Mouse (Mus musculus) heart, postnatal 14 days (tissue): ENCODE data around the gene Mcrip2. TPM values are rescaled to one million over a fixed set of nuclear protein-coding genes. Genes with fewer than 3 reads are reported as not detected.
"Not testable (repeated sequence)": the region's sequence is repeated elsewhere in the genome, so short reads cannot be mapped to it uniquely, and the experiment has no call there.

Source experiments
- DNase-seq, 2 experiments: peaks; one replicate each; pipeline ENCODE4 v3.0.0; 2021 to 2022
- intact Hi-C: fragments of 180-260 bp; cut with DNase I; formaldehyde crosslinking; loops from one replicate; pipeline ENCODE4 v1.15.1; 2025
- total RNA-seq, 2 experiments: library from RNA; stranded (reverse); gene quantifications; 2 replicates each; pipeline ENCODE4 v1.2.3; 2021

Mcrip2 gene
- total RNA-seq, 2 experiments from 2014 or later: 226 to 230 TPM

GRCm38 (mm10) chr17:25882306-25882705, 13.7 kb upstream of the Mcrip2 start:
- intact Hi-C loops: no loop called here
- DNase-seq: no peak

- DNase-seq: no peak
- intact Hi-C loops: no loop called here
Measured at GRCm38 (mm10) chr17:25881691-25882090, 13.1 kb upstream of the Mcrip2 start.

- no peak for DNase-seq
- intact Hi-C loops: no loop called here
Measured at GRCm38 (mm10) chr17:25880913-25881641, 12.5 kb upstream of the Mcrip2 start.

GRCm38 (mm10) chr17:25880196-25880910, 11.8 kb upstream of the Mcrip2 start, which contains the start of gene Wfikkn1:
TSS of gene Wfikkn1 (minus strand) at chr17:25880858.
- intact Hi-C loops: no loop called here
- no peak for DNase-seq

- intact Hi-C loops: no loop called here
Measured at GRCm38 (mm10) chr17:25879750-25880149, 11.2 kb upstream of the Mcrip2 start.

GRCm38 (mm10) chr17:25879261-25879660, 10.7 kb upstream of the Mcrip2 start:
- intact Hi-C loops: no loop called here
- DNase-seq: peak in 1 of 2 experiments; percentile 42

More at GRCm38 (mm10) chr17:25879750-25880149, 11.2 kb upstream of the Mcrip2 start:
- DNase-seq: no peak

GRCm38 (mm10) chr17:25878611-25879180, 10.1 kb upstream of the Mcrip2 start:
- no peak for DNase-seq
- intact Hi-C loops: no loop called here

- intact Hi-C loops: no loop called here
Measured at GRCm38 (mm10) chr17:25877741-25878610, 9.4 kb upstream of the Mcrip2 start.

GRCm38 (mm10) chr17:25877025-25877424, 8.5 kb upstream of the Mcrip2 start:
- intact Hi-C loops: no loop called here
- DNase-seq: no peak

More at GRCm38 (mm10) chr17:25877741-25878610, 9.4 kb upstream of the Mcrip2 start:
- no peak for DNase-seq

- intact Hi-C loops: no loop called here
- DNase-seq: no peak
Measured at GRCm38 (mm10) chr17:25876347-25876915, 7.9 kb upstream of the Mcrip2 start.

GRCm38 (mm10) chr17:25875171-25876136, 6.9 kb upstream of the Mcrip2 start:
- peak; percentile 88 to 91 for DNase-seq
- intact Hi-C loops: no loop called here

GRCm38 (mm10) chr17:25874721-25875170, 6.2 kb upstream of the Mcrip2 start, which contains the start of gene Mettl26:
TSS of gene Mettl26 (plus strand) at chr17:25875074.
- DNase-seq: peak; percentile 91 to 96
- intact Hi-C loops: no loop called here

- DNase-seq: no peak
- intact Hi-C loops: no loop called here
Measured at GRCm38 (mm10) chr17:25874148-25874720, 5.7 kb upstream of the Mcrip2 start.

- intact Hi-C loops: no loop called here
- no peak for DNase-seq
Measured at GRCm38 (mm10) chr17:25873405-25874147, 5.0 kb upstream of the Mcrip2 start.

GRCm38 (mm10) chr17:25872676-25873075, 4.1 kb upstream of the Mcrip2 start:
- DNase-seq: no peak
- intact Hi-C loops: no loop called here

GRCm38 (mm10) chr17:25871566-25871965, 3.0 kb upstream of the Mcrip2 start:
- DNase-seq, intact Hi-C loops: not testable (repeated sequence)

- intact Hi-C loops: loop anchor here (5.0 kb wide), 1 partner anchor 98 kb away; the partner anchor contains the start of gene Narfl
- no peak for DNase-seq
Measured at GRCm38 (mm10) chr17:25869954-25870353, 1.4 kb upstream of the Mcrip2 start.
